Mouse (Mus musculus) stomach, postnatal 0 days (tissue): ENCODE data around the gene Gabra3.
A peak's percentile ranks its signal among the peaks of the same experiment; 100 is the strongest.

Experiments
- CTCF ChIP-seq: IDR thresholded peaks from 2 replicates; pipeline ENCODE4 v1.5.1; 2016; ENCODE audit warnings: antibody characterized with exemption, low read depth, mild to moderate bottlenecking, moderate library complexity
- EP300 ChIP-seq: optimal IDR thresholded peaks from 2 replicates; pipeline ENCODE3; 2016; ENCODE audit warnings: antibody characterized with exemption

- TF ChIP-seq CTCF (peak; percentile 39; the same call in 1 of the 2 replicates), EP300 (no peak)
Measured at GRCm38 (mm10) chrX:72644691-72645090, 12.0 kb downstream of the Gabra3 start.
